Mouse (Mus musculus): Measurements from ENCODE around the gene Rab31.

The Rab31 gene

DNA sequence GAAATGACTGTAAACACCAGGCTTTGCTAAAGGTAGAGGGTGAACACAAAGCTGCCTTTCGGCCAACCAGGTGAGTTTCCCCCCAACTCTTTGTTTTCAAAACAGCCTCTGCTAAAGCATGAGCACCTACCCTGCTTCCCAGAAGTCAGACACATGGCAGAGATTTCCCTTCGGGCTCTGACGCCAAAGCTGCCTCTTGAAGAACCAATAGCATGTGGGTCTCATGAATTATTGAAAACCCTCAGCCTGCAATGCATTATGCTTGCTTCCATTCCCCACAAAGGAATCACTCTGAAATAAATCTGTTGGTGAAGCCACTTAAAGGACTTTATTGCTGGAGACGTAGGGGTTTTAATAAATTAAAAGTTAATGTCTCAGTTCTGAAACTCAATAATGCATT is 72.5 kb downstream of the Rab31 start:
- no peak for DNase-seq

DNA sequence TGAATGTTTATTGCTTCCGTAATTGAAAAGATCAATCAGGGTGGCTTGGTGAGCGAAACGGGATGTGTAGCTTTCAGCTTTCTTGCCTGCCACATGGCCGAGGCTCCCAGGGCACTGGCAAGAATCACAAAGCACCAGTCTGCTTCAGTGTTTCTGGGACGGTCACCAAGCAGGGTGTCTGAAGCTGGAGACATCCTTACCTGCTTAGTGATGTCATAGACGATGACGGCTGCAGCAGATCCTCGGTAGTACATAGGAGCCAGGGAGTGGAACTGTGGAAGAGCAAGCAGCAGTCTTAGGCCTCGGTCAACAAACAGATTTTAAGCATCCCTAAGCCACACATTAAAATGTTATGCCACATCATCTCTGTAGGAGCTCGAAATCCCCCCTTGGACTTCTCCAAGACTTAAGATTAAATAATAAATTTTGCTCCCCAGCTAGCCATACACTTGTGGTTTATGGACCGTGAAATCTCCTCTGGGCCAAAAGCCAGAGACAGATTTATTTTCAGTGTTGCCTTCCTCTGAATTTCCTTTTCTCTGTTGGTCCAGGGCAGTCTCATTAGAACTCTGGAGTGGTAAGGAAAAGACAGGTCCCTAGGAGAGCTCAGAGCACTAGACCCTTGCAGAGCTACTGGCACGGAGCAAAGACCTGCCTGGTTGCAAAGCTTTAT is 74.6 kb downstream of the Rab31 start:
- peak; percentile 64 to 67 for DNase-seq

DNA sequence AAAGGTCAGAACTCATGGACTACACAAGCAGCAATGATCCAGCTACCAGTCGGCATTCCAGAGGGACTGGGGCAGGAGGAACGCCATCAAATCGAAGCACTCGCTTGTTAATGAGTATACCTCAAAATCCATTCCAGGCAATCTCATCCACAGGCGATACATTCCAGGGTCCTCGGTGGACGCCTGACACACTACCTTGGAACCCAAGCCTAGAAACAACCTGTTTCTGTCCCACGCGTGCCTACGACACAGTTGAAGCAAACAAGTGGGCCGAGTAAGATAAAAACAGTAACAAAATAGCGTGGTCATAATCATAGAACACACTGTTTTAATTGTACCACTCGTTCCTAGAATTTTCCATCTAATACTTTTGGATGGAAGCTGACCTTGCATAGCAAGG is 75.6 kb downstream of the Rab31 start:
- no peak for DNase-seq

DNA sequence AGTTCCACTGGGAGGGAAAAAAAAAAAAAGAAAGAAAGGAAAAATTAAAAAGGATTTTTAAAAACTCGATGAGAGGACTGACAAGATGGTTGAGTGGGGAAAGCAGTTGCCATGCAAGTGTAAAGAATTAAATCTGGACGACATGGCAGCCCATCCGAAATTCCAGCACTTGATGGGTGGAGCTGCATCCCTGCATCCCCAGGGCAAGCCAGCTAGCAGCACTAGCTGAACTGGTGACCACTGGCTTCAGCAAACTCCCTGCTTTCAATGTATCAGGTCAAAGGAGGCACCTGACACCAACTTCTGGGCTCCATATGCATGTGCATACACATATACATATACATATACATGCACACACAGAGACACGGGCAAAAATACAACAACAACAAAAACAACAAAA is 80.3 kb downstream of the Rab31 start:
- DNase-seq, result no peak

GRCm38 (mm10) chr17:65683731-65684130 is 88.8 kb downstream of the Rab31 start:
- DNase-seq, result no peak

- no peak for DNase-seq
Measured at GRCm38 (mm10) chr17:65683316-65683715, 89.2 kb downstream of the Rab31 start.

GRCm38 (mm10) chr17:65682071-65682680 is 90.4 kb downstream of the Rab31 start:
- DNase-seq, result no peak

GRCm38 (mm10) chr17:65681516-65681915 is 91.0 kb downstream of the Rab31 start:
- DNase-seq, result no peak

DNA sequence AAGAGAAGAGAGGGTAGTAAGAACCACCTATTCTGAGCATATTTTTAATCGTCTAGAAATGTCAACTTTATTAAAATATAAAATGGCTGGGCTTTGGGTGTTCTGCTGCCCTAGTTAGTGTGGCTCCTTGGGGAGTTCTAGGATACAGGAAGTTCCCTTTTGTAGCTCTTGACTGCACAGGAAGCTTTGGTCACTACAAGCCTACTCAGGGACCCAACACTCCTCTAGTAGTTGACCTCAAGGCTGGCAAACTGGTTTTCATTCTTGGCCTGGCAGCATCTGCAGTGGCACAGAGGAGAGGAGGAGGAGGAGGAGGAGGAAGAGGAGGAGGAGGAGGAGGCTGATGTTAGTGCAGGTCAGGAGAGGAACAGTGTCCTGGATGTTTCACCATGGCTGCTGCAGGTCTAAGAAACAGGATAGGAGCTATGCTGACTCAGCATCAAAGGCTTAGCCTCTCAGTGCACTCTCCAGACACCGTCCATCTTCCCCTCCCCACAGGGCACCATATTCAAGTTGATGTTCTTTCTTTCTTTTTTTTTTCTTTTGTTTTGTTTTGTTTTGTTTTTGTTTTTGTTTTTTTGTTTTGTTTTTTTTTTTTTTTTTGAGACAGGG is 91.6 kb downstream of the Rab31 start:
- no peak for DNase-seq

DNA sequence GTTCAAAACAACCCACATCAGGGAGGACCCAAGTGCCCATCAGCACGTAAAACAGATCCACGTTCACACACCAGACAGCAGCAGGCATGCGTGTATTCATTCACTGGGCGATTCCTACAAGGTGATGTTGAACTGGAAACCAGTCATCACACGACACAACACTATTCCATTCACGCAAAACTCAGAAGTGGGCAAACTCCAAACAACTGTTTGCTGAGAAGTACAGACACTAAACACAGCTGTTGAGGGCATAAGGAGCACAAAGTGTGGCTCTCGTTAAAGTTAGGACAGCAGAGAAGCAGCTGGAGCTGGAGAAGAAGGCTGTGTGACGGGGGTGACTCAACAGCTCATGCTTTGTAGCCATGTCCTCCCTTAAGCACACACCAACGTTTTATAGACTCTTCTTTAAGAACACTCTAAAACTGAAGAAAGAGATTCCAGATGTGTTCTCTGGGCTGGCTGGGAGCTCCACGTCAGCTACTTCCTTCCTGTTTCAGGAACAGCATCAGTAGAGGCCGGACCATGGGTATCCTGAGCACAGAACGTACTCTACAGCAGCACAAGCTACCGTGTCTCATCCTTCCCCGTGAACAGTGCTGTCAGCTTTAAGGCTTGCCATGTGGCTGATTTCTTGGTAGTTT is 92.6 kb downstream of the Rab31 start:
- no peak for DNase-seq

- no peak for DNase-seq
Measured at GRCm38 (mm10) chr17:65677742-65678141, 94.8 kb downstream of the Rab31 start.

DNA sequence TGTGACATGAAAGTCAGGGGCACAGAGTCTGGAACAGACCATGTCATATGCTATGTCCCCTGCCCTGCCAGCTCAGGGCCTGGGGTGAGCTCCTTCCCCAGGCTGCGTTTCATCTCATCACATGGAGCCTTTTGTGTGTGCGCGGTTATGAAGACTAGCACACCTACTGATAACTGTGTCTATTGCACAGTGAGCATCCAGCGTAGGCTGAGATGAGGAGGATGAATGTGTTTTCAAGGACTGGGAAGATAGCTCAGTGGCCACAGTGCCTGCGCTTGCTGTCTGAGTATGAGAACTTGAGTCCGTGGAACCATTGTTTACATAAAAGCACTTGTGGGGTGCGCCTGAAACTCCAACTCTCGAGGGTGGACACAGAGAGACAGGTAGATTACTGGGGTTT is 96.0 kb downstream of the Rab31 start:
- no peak for DNase-seq

GRCm38 (mm10) chr17:65675985-65676384 is 96.6 kb downstream of the Rab31 start:
- no peak for DNase-seq

DNA sequence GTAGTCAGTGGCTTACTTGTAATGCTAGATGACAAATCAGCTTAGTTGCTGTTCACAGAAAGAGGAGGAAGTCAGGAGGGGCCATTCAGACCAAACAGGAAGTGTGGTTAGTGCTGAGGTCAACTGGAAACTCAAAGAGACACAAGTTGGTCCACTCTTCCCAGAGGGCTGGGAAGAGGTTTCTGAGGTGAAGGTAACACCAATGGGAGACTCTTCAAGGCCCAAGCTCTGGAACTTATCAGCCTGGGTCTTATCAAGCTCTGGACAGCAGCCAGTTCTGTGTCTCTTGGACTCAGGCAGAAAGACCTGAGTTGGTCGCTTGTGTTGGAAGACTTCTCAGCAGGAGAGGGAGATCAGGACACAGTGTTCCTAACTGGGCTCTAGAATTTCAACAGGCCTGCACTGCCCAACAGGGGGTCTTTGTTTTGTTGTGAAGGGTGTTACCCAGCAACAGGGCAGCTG is 97.8 kb downstream of the Rab31 start:
- peak in 1 of 2 experiments; percentile 17 for DNase-seq

- no peak for DNase-seq
Measured at GRCm38 (mm10) chr17:65672926-65673325, 99.6 kb downstream of the Rab31 start.

- no peak for DNase-seq
Measured at GRCm38 (mm10) chr17:65669061-65669460, 103.5 kb downstream of the Rab31 start.

- DNase-seq, result no peak
Measured at GRCm38 (mm10) chr17:65667792-65668191, 104.8 kb downstream of the Rab31 start.

DNA sequence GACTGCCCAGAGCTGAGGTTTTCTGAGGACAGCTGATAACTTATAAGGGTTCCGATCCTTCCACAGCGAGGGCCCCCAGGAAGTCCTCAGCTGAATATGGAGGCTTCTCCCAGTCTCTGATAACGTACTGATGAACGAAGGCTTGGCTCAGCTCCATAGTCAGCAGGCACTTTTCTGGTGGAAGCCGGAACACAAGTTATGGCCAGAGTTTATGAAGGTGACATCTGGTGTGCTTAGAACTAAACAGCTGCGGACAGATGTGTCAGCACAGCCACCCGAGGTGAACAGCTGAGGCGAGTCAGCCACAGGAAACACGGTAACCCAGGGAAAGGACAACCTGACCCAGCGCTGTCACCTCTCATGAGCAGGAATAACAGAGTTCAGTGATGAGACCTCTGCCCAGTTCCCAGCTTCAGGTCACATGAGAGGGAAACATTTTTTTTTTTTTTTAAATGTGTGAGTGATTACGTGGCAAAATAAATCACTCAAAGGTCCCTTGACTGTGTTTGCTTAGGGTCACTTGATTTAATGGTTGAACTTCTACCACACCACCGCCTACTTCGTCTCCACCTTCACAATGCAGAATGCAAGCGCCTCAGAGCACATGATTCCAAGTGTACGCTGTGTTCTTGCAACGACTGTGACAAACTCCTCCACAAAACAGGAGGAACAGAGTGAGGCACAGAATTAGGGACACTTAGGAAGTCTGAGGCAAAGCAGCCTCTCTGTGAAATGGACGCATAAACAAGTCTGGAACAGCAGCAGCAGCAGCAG is 106.0 kb downstream of the Rab31 start:
- peak; percentile 58 to 73 for DNase-seq

- no peak for DNase-seq
Measured at GRCm38 (mm10) chr17:65665786-65666387, 106.7 kb downstream of the Rab31 start.

- no peak for DNase-seq
Measured at GRCm38 (mm10) chr17:65663329-65664078, 109.0 kb downstream of the Rab31 start.

DNA sequence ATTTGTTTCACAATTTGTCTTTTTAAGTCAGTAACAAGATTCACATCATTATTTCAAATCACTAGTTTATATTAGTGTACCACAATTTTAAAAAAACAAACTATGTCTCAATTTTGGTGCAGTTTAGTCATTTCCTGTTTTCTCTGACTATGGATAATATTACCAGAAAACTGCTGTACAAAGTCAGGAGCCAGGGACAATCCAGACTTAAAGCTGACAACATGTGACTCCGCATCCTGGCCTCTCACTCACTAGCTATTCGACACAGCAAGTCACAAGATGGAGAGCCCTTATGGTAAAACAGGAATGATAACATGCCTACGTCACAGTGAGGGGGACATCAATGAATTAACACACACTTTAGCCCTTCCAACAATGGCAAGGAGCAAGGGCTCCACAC is 109.9 kb downstream of the Rab31 start:
- DNase-seq, result no peak

DNA sequence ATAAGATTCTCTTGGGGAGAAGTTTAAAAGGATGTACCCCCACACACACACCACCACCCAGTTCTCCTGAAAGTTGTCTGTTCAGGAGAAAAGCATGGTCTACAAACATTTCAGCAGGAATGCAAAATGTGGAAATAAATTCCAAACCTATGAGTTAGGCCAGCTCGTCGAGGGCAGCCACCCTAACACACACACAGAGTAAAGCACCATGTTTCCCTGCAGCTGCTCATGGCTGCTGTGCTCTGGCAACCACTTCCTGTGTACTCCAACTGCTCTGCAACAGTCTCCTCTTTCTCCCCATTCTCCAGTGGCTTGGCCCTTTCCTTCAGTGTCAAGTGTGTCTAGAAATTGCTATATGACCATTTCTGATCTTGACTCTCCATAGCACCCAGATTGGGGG is 114.1 kb downstream of the Rab31 start:
- no peak for DNase-seq

All from kidney, postnatal 4 days (tissue).